Mouse (Mus musculus): ENCODE data around the gene Ntsr2.

GRCm38 (mm10) chr12:16605624-16606023, 47.6 kb upstream of the Ntsr2 start:
- TF ChIP-seq CTCF (conservative IDR thresholded peaks at IDR 0.05; ENCODE audit: low read length) (no peak), POU5F1 (IDR thresholded peaks at IDR 0.05; ENCODE audit: borderline replicate concordance, low read length) (no peak), NANOG (IDR thresholded peaks at IDR 0.05; ENCODE audit: borderline replicate concordance, low read length) (no peak)

All from E14TG2a.4 (cell line).